ENCODE assay signal across 19 mouse cellular contexts in the genomic region with DNA sequence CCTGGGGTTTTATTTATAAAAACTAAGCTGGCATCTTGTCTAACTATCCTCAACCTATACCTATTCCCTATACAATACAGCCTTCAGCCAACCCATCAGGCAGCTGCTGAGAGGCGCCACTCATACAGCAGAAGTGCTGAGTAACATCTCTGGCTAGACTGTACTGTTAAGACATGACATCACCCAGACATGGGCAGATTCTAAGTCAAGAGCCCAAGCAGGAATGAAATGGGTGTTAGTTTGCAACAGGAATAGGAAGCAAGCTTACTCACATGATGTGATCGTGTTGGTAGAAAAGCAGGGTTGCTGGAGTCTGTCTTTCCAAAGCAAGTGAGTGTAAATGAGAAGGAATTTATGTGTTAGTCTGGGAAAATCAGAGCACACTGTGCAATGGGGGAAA. TPM values are rescaled to one million over a fixed set of nuclear protein-coding genes. Genes with fewer than 3 reads are reported as not detected.
DNase-seq lines count a peak whose midpoint lies in the region; TF ChIP-seq lines count a peak whose summit lies in the region.
"Had no signal": no experiment of that assay in that cellular context is flagged by ENCODE, and none has a peak within 500 bp of the region (broad histone marks: within the 10 kb centered on the region; RNA-seq: fewer than 3 reads in every experiment).

No protein-coding gene starts in this region.

- no peak for DNase-seq in gastrocnemius, adult 2 months
- DNase-seq in gastrocnemius, postnatal 4 days (ENCODE audit: low spot score in 2 of 2): no peak
- peak; percentile 45 for DNase-seq in right cerebral cortex, adult 18-20 months
- DNase-seq in right cerebral cortex, postnatal 4 days: no peak
- DNase-seq in layer of hippocampus, postnatal 14 days (ENCODE audit: low spot score in 2 of 2): no peak
- DNase-seq: adrenal gland, adult 2 months; adrenal gland, postnatal 10 days; adrenal gland, postnatal 25 days; cerebellum, adult 11-12 months; cerebellum, adult 2 months; cerebellum, adult 9-10 months; cerebellum, postnatal 10 days; cerebellum, postnatal 25 days; forebrain, postnatal 0 days had no signal

- peak overlapping the region; percentile 38; the same call in 1 of the 2 replicates for H3K27ac ChIP-seq in gastrocnemius, adult 2 months
- H3K27ac ChIP-seq: embryonic facial prominence, embryonic 10.5 days; embryonic facial prominence, embryonic 12.5 days; forebrain, embryonic 13.5 days; forebrain, embryonic 15.5 days had no signal

- intact Hi-C loops in gastrocnemius, adult 2 months (cut with DNase I): no loop called here

- H3K4me3 ChIP-seq in gastrocnemius, adult 2 months: no peak overlapping the region
- H3K4me3 ChIP-seq: embryonic facial prominence, embryonic 10.5 days; embryonic facial prominence, embryonic 12.5 days; forebrain, embryonic 13.5 days; forebrain, embryonic 15.5 days had no signal

- no peak for TF ChIP-seq CTCF in gastrocnemius, adult 2 months (IDR thresholded peaks at IDR 0.05)

RNA-seq across cellular contexts. Expression of a gene that starts 18.3 kb away (rescaled TPM):
- total RNA-seq in gastrocnemius, adult 2 months (2021): 10 to 100 TPM; 37.7 to 44.8 TPM
- 10 to 100 TPM; 24.0 to 40.1 TPM for total RNA-seq in gastrocnemius, postnatal 4 days (2021)
- total RNA-seq in layer of hippocampus, postnatal 14 days (2021): 10 to 100 TPM; 50.0 to 78.7 TPM
- total RNA-seq: MEL had no signal
